Mouse (Mus musculus) ovary, postnatal 14 days (tissue): ENCODE measurements around the gene Acss2.
A peak's percentile ranks its signal among the peaks of the same experiment; 100 is the strongest.
"Not testable (repeated sequence)": the region's sequence is repeated elsewhere in the genome, so short reads cannot be mapped to it uniquely, and the experiment has no call there.

Source experiments
- DNase-seq: peaks from one replicate; pipeline ENCODE4 v3.0.0; 2022; ENCODE audit warnings: low spot score

Acss2 gene

GRCm38 (mm10) chr2:155590876-155591275 lies 73.1 kb downstream of the Acss2 start:
- DNase-seq, result no peak

- DNase-seq, result no peak
These were observed 73.9 kb downstream of the Acss2 start for GRCm38 (mm10) chr2:155591676-155592075.

- DNase-seq, result peak; percentile 100
These were observed 74.5 kb downstream of the Acss2 start, which contains the start of gene Gss for GRCm38 (mm10) chr2:155592137-155592853. Gene Gss, minus strand, starts transcription at chr2:155592810.

DNA sequence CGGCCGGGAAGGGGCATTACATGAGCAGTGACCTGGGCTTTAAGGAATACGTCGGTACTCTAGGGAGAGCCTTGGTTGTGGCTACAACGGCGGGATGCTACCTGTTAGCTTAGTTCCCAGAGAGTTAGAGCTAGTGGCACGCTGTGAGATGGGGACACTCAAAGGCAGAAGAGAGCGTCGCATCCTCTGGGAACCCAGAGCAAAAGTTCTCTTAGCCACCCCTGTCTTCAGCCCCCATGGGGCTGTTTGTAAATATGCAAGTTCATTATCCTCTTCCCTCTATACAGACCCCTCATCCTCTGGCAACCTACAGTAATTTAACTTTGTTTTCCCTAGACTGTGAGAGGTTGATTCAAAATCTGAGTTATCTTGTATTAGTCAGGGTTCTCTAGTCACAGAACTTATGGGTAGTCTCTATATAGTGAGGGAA lies 75.1 kb downstream of the Acss2 start:
- DNase-seq, result no peak

DNA sequence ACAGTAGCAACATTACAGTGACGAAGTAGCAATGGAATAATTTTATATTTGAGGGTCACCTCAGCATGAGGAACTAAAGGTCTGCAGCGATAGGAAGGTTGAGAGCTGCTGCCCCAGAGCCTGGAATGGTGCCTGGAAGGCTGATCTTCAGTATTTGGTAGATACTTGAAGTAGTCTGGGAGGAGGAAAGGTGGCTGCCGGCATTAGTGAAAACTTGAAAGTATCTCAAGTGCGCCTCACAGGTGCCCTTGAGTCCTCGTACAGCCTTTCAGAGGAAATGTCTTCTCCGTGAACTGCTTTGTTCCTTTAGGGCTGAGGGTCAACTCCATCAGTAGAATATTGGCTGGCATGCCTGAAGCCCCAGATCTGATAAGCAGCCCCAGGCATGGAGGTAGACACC lies 77.8 kb downstream of the Acss2 start:
- DNase-seq, result no peak

DNA sequence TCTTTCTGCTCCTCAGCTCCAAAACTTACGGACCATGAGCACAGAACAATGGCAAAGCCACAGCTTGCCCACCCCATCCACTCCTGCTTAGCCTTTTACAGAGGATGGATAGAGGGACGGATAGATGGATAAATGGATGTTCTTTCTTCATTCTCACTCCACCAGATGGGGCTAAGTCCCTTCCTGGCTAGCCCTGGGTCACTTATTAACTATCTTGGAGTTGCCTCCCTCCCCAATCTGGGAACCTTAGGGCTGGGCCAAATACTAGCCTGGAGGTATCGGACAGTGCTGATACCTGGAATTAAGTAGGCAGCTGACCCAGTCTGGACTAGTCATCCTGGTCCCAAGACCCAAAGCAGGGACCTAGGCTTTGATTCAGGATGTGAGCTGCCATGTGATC lies 86.0 kb downstream of the Acss2 start:
- DNase-seq, result no peak

DNA sequence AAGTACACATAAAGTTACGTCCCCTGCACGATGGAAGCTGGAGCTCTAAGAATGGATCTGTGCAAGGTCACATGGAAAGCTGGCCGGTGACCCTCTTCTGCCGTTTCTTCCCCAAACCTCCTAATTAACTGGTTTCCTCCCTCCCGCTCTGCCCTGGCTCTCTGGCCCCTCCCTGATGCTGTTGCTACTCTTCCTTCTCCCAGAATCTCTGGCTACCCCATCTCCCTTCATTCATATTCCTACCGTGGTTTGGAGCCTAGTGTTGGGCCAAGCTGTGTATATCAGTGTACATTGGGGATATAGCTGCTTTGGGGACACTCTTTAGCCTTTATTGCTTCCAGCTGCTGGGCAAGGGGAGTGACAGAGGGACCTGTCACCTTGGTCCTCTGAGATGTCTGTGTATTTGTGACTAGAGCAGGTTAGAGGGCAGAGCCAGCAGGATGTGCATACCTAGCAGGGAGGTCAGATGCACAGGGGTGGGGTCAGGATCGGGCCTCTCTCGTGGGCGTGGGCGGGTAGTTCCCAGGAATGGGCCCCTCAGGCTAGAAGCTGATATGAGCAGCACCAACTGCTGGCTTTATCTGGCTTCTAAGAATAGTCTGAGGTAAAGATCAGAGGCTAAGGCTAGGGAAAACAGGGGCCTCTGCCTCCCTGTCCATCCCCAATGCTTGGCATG lies 87.0 kb downstream of the Acss2 start:
- DNase-seq, result no peak

GRCm38 (mm10) chr2:155605236-155605589 lies 87.5 kb downstream of the Acss2 start:
- DNase-seq, result not testable (repeated sequence)

DNA sequence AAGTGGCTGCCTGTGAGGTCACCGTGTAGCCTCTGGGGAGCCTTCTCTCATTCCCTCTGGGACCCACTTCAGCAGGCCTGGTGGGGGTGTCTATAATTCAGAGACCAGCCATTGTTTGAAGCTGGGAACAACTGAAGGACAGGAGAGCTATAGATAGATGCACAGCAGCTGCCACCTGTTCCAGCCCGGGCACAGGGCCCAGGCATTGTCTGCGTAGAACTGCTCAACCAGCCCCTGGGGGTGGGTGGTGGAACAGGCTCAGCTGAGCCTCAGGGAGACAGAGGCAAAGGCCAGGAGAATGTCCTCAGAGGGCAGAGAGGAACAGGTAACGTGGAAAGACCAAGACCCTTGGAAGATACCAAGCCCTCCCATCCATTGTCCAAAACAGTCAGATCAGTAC lies 88.6 kb downstream of the Acss2 start:
- no peak for DNase-seq

DNA sequence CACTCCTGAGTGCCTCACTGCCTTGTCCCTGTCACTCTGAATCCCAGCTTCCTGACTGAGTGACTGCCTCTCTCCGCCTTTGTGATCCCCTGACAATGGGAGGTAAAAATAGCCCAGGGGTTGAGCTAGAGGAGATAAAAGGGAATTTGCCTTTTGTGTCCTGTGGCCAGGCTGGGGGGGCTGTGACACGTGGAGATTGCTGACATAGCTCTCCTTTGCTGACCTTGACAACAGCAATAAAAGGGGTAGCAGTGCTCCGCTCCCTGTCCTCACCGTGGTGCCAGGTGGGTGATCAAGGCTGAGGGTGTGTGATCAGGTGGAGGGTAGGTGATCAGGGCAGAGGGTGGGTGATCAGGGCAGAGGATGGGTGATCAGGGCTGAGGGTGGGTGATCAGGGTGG lies 93.2 kb downstream of the Acss2 start, which contains the start of gene Myh7b:
Myh7b (plus strand) TSS at position 235 of the 400 bp plus-strand sequence.
- no peak for DNase-seq

DNA sequence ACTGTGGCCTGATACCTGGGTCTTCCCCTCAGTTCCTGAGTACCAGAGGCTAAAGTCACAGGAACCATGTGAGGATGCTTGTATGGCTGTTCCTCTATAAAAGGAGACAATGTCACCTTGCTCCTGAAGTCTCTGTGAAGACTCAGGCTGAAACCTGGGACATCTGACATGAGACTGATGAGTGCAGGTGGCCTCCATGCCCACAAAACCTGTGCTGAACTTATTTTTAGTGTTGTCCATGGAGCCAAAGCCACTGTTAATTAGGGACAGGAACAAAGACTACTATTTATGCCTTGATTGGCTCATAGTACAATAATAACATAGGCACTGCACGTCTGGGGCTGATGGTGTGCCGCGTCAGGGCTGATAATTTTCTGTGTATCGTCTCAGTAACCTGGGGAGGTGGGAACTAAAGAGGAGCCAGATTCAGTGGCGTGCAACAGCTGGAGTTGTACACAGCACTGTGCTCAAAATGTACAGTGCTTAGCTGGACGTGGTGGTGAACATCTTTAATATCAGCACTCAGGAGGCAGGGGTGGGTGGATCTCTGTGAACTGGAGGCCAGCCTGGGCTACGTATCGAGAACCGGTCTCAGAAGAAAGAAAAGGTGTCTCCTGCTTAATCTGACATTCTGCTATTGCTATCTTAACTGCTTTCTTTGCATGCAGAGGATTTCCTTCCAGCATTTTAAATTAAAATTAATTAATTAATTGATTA lies 94.2 kb downstream of the Acss2 start:
- DNase-seq, result no peak

DNA sequence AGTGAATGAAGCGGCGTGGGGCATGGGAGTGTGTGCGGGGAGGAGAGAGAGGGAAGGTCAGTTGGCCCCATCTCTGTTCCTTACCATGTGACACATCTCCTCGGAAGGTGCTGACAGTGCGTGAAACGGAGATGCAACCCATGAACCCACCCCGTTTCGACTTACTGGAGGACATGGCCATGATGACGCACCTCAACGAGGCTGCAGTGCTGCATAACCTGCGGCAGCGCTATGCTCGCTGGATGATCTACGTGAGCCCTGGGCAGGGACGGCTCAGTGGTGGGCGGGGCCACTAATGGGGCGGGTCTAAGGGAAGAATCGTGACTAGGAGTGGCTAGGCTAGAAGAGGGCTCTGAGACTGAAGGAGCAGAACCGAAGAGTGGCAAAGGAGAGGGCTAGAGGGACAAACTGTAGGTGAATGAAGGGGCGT lies 95.6 kb downstream of the Acss2 start:
- DNase-seq, result no peak

DNA sequence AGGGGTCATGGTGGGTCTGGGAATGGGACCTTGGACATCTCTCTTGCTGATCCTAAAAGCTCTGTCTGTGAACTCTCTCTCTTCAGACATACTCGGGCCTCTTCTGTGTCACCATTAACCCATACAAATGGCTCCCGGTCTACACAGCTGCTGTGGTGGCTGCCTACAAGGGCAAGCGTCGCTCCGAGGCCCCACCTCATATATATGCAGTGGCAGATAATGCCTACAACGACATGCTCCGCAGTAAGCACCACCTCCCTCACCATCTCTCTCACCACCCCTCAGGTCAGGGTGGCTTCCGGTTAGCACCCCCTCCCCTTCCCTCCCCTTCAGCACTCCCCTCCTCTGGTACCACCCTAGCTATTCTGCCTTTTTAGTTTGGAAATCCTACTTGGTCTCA lies 96.2 kb downstream of the Acss2 start:
- DNase-seq, result no peak

GRCm38 (mm10) chr2:155616971-155617370 lies 99.2 kb downstream of the Acss2 start:
- no peak for DNase-seq

- DNase-seq, result peak; percentile 94
These were observed 102.1 kb downstream of the Acss2 start for GRCm38 (mm10) chr2:155619817-155620216.

DNA sequence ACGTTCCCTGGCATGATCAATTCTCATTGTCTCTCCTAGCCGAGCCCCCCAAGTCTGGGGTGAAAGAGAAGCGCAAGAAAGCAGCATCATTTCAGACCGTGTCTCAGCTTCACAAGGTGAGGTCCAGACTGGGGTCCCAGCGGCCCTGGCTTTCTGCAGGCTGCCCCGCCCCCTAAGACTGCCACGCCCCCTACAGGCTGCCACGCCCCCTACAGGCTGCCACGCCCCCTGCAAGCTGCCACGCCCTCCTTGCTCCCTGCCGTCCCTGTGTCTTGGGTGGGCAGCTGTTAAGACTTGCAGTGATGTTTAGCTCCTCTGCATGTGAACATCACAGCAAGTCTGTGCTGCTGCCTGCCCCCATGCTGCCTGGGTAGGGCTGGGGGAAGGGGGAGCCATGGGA lies 104.9 kb downstream of the Acss2 start:
- no peak for DNase-seq

GRCm38 (mm10) chr2:155623996-155624395 lies 106.2 kb downstream of the Acss2 start:
- no peak for DNase-seq

DNA sequence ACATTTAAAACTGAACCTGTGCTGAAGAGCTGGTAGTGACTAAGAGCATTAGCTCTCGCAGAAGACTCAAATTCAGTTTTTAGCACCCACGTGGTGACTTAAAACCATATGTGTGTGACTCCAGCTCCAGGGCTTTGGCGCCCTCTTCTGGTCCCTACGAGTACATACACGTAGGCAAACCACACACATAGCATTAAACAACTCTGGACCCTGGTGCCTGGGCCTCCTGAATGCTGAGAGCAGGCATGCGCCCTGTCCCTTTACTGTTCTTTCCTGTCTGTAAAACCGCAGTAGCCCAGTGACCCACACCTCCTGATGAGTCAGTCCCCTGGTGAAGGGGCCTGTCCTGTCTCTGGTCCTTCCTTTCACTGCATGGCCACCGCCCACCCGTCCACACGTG lies 107.0 kb downstream of the Acss2 start:
- DNase-seq, result no peak

- DNase-seq, result no peak
These were observed 108.5 kb downstream of the Acss2 start for GRCm38 (mm10) chr2:155626277-155626676.

GRCm38 (mm10) chr2:155627030-155627738 lies 109.4 kb downstream of the Acss2 start:
- peak; percentile 72 for DNase-seq

- no peak for DNase-seq
These were observed 110.4 kb downstream of the Acss2 start for GRCm38 (mm10) chr2:155628112-155628511.

DNA sequence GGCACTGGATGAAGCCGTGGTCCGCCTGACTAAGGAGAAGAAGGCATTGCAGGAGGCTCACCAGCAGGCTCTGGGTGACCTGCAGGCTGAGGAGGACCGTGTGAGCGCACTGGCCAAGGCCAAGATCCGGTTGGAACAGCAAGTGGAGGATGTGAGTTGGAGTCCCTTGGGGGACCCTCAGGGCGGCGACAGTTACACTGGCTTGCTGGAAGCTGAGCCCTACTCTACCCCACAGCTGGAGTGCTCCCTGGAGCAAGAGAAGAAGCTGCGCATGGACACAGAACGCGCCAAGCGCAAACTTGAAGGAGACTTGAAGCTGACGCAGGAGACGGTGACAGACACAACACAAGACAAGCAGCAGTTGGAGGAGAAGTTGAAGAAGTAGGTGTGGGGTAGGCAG lies 110.8 kb downstream of the Acss2 start:
- DNase-seq, result no peak
